Mouse (Mus musculus) ES-Bruce4 (cell line): Measurements from ENCODE around the gene Dnajc15.

ENCODE experiments used
- CTCF ChIP-seq: IDR thresholded peaks from one replicate; pipeline ENCODE4 v1.8.1; 2011; ENCODE audit warnings: low read depth, low read length
- EP300 ChIP-seq: IDR thresholded peaks from 2 replicates; pipeline ENCODE4 v1.6.1; 2011; ENCODE audit warnings: low read depth, low read length; ENCODE audit not compliant: insufficient read depth
- POLR2A ChIP-seq: IDR thresholded peaks from one replicate; pipeline ENCODE4 v1.8.1; 2011; ENCODE audit warnings: low read length; ENCODE audit not compliant: insufficient read depth

GRCm38 (mm10) chr14:77817561-77817960, 57.4 kb downstream of the Dnajc15 start:
- no peak for TF ChIP-seq CTCF
- no peak for TF ChIP-seq POLR2A
- no peak for TF ChIP-seq EP300
